Mouse (Mus musculus): ENCODE results near the gene Clasp2.
"Not testable (repeated sequence)": the region's sequence is repeated elsewhere in the genome, so short reads cannot be mapped to it uniquely, and the experiment has no call there.

Gene Clasp2

GRCm38 (mm10) chr9:113741108-113741636 is at the start of gene Clasp2:
Gene Clasp2 (plus strand): TSS chr9:113741473.
- peak; percentile 89 for DNase-seq

DNA sequence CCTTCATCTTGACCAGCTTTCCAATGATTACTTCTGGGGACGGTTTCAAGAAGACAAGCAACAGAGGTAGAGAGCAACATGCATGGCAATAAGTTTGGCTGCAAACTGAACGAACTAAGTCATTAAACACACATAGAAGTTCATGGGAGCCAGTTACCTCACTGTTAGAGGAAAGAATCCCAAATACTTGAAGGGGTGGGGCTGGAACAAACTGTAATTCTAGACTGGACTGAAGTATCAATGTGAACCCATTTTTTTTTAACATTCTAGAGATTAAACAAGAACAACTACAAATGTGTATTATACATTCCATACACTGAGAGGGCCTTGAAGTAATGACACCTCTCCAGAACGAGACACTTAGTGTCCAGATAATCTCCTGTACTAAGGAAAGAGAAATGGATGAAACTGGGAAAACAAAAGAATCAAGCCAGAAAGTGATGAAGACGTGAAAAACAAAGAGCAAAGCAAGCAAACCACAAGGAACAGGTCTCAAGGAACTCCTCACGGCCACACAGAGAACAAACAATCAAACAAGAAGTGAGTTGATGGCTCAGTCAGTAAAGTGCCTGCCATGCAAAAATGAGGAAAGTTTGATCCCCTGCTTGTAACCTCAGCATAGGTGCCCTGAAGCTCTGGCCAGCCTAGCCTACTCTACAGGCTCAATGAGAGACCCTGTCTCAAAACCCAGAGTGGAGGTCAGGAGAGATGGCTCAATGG is 39.7 kb upstream of the Clasp2 start:
- no peak for DNase-seq

GRCm38 (mm10) chr9:113706108-113706507 is 35.2 kb upstream of the Clasp2 start:
- no peak for DNase-seq

DNA sequence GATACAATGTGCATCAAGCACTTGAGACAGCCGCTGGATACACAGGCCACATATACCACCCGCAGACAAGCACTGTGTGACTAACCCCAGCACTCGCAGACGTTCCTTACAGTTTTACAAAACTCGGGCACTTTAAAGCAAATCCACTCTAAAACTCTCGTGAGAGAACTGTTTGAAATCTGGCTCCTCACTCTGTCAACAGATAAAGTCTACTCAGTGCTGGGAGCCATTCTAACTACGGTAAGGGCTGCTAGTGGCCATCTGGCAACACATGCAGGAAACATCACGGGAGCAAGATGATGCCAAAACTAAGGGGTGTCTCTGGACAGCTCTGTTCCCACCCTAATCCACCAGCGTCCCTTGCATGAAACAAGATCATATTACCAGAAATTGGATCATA is 34.4 kb upstream of the Clasp2 start:
- DNase-seq, result no peak

DNA sequence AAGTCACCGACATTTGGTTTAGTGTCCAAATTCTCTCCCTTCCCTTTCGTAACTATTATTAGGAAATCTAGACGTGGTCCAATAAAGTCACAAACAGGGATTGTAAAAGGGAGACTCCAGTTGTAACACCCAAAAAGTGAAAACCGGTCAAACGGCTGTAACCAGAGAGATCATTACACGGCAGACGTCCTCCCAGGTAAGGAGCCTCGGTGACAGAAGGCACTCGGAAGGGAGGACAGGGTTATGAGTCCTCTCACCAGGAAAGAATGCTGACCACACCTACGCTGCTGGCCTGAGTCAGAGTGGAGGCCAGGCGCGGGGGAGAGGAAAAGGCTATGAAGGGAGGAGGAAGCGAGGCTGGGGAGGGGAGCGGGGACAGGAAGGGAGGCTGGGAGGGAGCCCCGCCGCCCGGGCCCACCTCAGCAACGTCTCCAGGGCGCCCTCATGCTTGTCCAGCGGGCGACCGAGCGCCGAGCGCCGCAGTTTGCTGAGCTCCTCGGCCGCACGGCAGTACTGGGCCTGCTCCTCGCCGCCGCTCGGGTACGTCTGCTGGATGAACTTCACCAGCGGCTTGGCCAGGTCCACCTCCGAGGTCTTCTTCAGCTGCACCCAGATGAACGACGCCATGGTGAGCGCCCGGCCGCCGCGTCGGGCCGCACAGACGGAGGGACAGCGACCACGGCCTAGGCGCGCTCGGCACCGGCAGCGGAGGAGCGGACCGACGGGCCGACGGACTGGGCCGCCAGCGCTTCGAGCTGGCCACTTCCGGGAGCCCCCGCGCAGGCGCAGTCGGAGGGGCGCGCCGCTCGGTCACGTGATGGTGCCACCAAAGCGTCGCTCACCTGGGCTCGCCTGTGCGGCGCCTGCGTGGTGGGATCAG is 33.6 kb upstream of the Clasp2 start, which contains the start of gene Pdcd6ip:
Gene Pdcd6ip, minus strand, starts transcription at position 779 of the 880 bp plus-strand sequence.
- peak; percentile 94 for DNase-seq

DNA sequence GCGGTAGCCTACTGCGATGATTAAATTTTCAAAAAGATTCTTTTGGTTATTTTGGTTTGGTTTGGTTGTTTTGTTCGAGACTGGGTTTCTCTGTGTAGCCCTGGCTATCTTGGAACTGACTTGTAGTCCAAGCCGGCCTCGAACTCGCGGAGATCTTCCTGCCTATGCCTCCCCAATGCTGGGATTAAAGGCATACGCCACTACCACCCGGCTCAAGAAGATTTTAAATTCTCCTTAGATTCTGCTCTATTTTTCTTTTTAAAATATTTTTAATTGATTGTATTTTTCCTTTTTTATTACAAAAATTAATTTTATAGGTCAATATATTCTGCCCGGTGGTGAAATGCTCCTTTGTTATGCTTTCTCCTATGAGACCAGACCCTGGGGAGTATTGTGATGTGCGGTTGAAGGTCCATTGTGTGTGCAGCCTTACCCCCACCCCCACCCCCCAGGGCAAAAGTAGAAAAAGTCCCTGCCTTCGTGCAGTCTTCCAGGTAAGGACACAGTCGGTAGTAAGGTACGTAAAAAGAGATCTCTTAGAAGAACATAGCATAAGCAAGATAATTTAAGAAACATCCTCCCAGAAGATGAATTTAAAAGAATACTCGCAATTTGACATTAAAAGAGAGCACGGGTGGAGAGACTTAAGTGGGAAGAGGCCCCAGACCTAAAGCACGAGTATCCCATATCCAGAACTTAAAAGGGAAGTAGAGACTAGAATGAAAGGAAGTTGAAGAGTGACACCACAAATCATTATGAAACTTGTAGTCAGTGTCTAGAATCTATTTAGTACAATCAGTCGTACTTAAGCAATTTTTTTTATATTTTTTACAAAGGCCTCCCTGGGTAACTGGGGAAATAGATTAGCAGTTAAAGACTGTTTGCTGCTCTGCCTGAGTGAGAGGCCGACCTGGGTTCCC is 32.7 kb upstream of the Clasp2 start:
- no peak for DNase-seq

GRCm38 (mm10) chr9:113710871-113711270 is 30.4 kb upstream of the Clasp2 start:
- no peak for DNase-seq

DNA sequence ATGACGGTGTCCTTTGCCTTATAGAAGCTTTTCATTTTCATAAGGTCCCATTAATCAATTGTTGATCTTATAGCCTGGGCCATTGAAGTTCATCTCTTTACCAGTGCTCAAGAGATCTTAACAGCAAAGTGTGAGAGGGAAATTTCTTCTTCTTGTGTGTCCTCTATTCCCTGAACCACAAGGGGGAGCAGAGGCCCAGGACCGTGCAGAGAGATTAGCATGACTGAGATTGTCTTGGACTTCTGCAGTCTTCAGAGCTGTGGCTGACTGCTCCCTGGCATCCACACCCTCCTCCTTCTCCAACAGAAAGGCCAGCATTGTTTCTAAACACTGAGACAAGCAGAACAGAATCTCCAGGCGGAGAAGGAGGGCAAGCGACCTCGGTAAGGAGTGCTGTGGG is 22.2 kb upstream of the Clasp2 start:
- peak; percentile 22 for DNase-seq

- DNase-seq, result no peak
Observed at GRCm38 (mm10) chr9:113724646-113725045, 16.6 kb upstream of the Clasp2 start.

GRCm38 (mm10) chr9:113725609-113726008 is 15.7 kb upstream of the Clasp2 start:
- not testable (repeated sequence) for DNase-seq

- DNase-seq, result no peak
Observed at GRCm38 (mm10) chr9:113726131-113726530, 15.1 kb upstream of the Clasp2 start.

GRCm38 (mm10) chr9:113726991-113727680 is 14.1 kb upstream of the Clasp2 start:
- no peak for DNase-seq

GRCm38 (mm10) chr9:113731540-113731939 is 9.7 kb upstream of the Clasp2 start:
- DNase-seq, result no peak

DNA sequence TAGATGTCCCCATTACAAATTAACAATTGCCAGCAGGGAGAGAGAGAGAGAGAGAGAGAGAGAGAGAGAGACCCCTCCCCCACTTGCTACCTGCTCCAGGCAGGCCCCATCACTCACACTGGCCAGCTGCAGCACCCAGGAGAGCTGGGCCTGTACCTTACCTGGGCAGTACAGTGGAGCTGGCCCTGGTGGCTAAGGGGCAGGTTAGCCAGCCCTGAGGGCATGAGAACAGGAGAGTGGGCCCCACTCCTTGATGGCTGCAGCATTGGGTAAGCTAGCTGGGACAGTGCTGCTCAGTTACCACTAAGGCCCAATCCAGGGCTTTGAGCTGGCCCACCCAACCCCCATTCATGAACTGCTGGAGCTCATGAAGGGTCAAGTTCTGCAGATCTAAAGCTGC is 5.4 kb upstream of the Clasp2 start:
- no peak for DNase-seq

- no peak for DNase-seq
Observed at GRCm38 (mm10) chr9:113738021-113738420, 3.3 kb upstream of the Clasp2 start.

DNA sequence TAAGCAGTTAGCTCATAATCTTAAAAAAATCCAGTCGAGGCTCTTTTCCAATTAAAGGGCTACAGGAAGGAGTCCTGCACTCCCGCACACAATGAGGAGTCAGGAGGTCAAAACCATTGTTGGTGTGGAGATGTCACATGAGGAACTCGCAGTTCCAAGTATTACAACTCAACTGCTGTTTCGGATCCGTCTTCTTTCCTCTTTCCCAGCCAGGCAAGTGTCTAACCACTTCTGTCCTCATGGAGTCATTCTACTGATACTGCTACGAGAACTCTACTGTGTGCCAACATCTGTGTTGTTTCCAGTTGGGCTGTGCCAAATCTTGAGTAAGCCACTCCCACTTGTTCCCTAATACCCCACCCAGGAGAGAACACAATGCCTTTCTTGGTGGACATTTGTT is 2.3 kb upstream of the Clasp2 start:
- DNase-seq, result peak; percentile 18

- DNase-seq, result no peak
Observed at GRCm38 (mm10) chr9:113741637-113742137, 414 bp downstream of the Clasp2 start.

GRCm38 (mm10) chr9:113742361-113742794 is 1.1 kb downstream of the Clasp2 start:
- DNase-seq, result peak; percentile 22

DNA sequence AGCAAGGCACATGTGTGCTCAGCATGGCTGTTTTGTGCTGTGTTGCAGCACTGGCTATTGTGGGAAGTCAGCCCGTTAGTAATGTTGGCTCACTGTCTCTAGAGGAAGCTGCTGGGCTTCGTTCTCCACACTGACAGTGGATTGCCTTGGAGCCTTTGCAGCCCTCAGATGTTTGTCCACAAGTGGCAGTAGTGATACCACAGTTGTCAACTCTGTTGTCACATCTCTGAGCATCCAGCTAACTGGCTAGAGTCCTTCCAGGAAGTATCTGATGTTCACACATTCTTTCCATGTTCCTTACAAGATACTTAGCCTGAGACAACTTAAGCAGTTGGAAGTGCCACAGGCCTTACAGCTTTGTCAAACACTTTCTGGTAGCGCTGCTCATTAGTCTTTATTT is 2.0 kb downstream of the Clasp2 start:
- DNase-seq, result no peak

DNA sequence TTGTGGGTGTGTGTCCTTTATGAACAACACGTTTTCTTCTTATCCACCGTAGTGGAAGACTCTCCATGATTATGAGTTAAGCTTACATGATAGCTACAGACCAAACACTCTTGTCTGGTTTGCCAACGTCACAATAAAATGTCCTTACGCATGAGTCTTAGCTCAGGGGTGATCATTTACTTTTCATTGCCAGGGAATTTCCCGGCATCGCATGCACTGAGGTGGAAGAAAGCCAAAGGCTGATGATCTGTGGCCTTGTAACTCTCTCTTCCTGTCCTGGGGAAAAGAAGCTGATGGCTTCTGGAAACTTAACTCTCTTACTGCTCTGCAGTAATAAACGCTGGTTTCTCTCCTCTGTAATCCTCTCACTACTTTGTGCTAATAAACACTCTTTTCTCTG is 8.1 kb downstream of the Clasp2 start:
- peak; percentile 44 for DNase-seq

DNA sequence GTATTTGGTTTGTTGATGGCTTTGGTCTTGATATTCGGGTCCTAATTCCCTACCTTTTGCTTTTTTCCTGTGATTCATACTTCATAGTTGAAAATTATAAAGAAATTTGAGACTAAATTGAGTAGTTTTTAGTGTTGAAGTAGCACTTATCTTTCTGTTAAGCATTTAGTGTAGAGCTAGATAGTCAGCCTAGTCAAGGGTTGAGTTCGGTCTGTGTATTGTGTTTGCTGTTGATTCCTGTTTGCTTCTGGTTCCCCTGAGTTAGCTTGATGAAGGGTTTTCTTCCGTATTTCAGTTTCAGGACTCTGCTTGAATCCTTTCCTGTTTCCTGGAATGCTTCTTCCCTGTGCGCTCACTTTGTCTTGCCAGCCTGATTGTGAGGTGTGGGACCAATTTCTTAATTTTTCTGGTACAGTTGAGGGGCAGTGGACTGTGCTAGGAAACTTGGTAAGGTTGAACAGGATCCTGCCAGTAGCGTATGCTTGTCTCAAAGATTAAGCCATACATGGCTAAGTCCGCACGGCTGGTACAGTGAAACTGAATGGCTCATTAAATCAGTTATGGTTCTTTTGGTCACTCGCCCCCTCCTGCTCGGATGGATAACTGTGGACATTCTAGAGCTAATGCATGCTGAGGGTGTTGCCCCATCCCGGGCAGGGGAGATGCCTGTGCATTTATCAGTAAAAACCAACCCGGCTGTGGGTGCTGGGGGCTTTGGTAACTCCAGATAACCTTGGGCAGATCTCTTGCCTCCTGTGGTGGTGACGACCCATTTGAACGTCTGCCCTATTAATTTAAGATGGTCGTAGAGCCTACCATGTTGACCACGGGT is 14.8 kb downstream of the Clasp2 start:
- no peak for DNase-seq
